Mouse (Mus musculus) brain, embryonic 18.5 days (tissue): ENCODE data around the gene Kat6b.

Source experiments
- DNase-seq: peaks from one replicate; pipeline ENCODE4 v3.0.0-alpha.2; 2012; ENCODE audit warnings: low read depth, low spot score

Gene Kat6b

GRCm38 (mm10) chr14:21523234-21523633, 42.0 kb downstream of the Kat6b start:
- DNase-seq = no peak

- no peak for DNase-seq
These were observed 42.7 kb downstream of the Kat6b start for GRCm38 (mm10) chr14:21523851-21524441.

- DNase-seq = no peak
These were observed 44.4 kb downstream of the Kat6b start for GRCm38 (mm10) chr14:21525674-21526073.

GRCm38 (mm10) chr14:21533566-21533965, 52.3 kb downstream of the Kat6b start:
- DNase-seq = no peak

- no peak for DNase-seq
These were observed 52.8 kb downstream of the Kat6b start for GRCm38 (mm10) chr14:21534066-21534465.

- DNase-seq = no peak
These were observed 53.5 kb downstream of the Kat6b start for GRCm38 (mm10) chr14:21534542-21535272.

GRCm38 (mm10) chr14:21536485-21537181, 55.4 kb downstream of the Kat6b start:
- DNase-seq = no peak

GRCm38 (mm10) chr14:21537838-21538237, 56.6 kb downstream of the Kat6b start:
- no peak for DNase-seq

- no peak for DNase-seq
These were observed 58.5 kb downstream of the Kat6b start for GRCm38 (mm10) chr14:21539731-21540130.

GRCm38 (mm10) chr14:21540361-21540760, 59.1 kb downstream of the Kat6b start:
- no peak for DNase-seq

GRCm38 (mm10) chr14:21545529-21545928, 64.3 kb downstream of the Kat6b start:
- DNase-seq = no peak

GRCm38 (mm10) chr14:21546351-21546750, 65.1 kb downstream of the Kat6b start:
- no peak for DNase-seq

- no peak for DNase-seq
These were observed 66.1 kb downstream of the Kat6b start for GRCm38 (mm10) chr14:21547297-21547696.

GRCm38 (mm10) chr14:21547965-21548364, 66.7 kb downstream of the Kat6b start:
- DNase-seq = no peak

- no peak for DNase-seq
These were observed 67.8 kb downstream of the Kat6b start for GRCm38 (mm10) chr14:21548952-21549607.

- no peak for DNase-seq
These were observed 68.4 kb downstream of the Kat6b start for GRCm38 (mm10) chr14:21549608-21550115.

- no peak for DNase-seq
These were observed 69.3 kb downstream of the Kat6b start for GRCm38 (mm10) chr14:21550576-21550975.

GRCm38 (mm10) chr14:21551655-21552054, 70.4 kb downstream of the Kat6b start:
- DNase-seq = no peak

- no peak for DNase-seq
These were observed 71.7 kb downstream of the Kat6b start for GRCm38 (mm10) chr14:21552958-21553357.

GRCm38 (mm10) chr14:21554046-21554445, 72.8 kb downstream of the Kat6b start:
- DNase-seq = no peak

- no peak for DNase-seq
These were observed 77.4 kb downstream of the Kat6b start for GRCm38 (mm10) chr14:21558440-21559131.
